Mouse (Mus musculus) CH12.LX (cell line): ENCODE measurements at regions not wholly inside any gene's neighbourhood (a gene's known extent, or its start where the extent isn't known, plus 50 kb on each side); places are given as distances from the start of the nearest gene placed in this dataset.

Experiments
- CHD1 ChIP-seq: IDR thresholded peaks from 2 replicates; pipeline ENCODE4 v1.6.1; 2012; ENCODE audit warnings: low read depth, low read length, improper control_type of control experiment, inconsistent platforms
- MAZ ChIP-seq: IDR thresholded peaks from 2 replicates; pipeline ENCODE4 v1.6.1; 2012; ENCODE audit warnings: low read depth, mild to moderate bottlenecking, inconsistent platforms, low read length, improper control_type of control experiment, moderate library complexity
- POLR2A ChIP-seq: IDR thresholded peaks from 2 replicates; pipeline ENCODE4 v1.6.1; 2011; ENCODE audit warnings: low read depth, mild to moderate bottlenecking, improper control_type of control experiment, low read length
- SIN3A ChIP-seq: IDR thresholded peaks from 2 replicates; pipeline ENCODE4 v1.6.1; 2012; ENCODE audit warnings: low read length, improper control_type of control experiment, inconsistent platforms

GRCm38 (mm10) chr13:83722241-83722640, 218.4 kb downstream of the Mef2c start:
- TF ChIP-seq SIN3A (no peak), CHD1 (no peak), POLR2A (no peak), MAZ (no peak)
